Mouse (Mus musculus): Measurements from ENCODE around the gene Abcg8. TPM values are rescaled to one million over a fixed set of nuclear protein-coding genes. Genes with fewer than 3 reads are reported as not detected.

Gene Abcg8
- total RNA-seq, 2 experiments from 2014 or later, result not detected

- ATAC-seq (replicated peaks; ENCODE audit: low FRiP score, poor library complexity, severe bottlenecking), result no peak
These were observed 18.7 kb upstream of the Abcg8 start for GRCm38 (mm10) chr17:84657422-84657732.

DNA sequence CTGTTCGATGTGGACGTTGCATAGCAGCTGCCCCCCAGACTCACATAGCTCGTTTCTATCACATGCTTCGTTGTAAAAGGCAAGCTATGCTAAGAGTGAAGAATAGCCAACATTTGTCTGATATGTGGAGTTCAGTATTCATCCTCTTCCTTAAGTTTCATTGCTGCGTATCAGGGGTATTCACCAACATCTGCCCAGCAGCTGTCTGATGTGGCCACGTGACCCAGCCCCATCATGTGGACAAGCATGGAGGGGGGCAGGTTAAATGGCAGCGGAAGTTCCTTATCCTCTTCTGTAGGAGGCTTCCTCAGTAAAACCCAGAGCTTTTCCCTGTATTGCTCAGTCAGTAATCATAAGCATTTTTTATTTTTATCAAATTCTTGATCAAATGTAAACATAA lies 18.3 kb upstream of the Abcg8 start:
- no peak for ATAC-seq (replicated peaks; ENCODE audit: low FRiP score, poor library complexity, severe bottlenecking)

DNA sequence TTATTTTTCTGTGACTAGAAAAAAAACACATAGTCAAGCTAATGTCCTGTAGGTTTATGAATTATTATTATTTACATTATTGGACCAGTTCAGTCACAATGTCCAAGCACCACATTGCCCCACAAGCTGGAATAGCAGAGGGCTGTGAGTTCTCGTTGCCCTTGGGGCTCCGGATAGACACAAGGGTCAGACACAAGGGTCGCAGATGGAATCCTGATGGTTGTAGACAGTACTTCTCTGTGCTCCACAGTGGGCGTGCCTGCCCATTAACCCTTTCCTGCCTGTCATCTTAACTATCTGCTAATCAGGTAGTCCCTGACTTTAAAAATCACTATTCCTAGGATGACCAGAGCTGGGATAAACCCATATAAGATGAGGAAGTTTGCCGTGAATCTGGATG lies 17.9 kb upstream of the Abcg8 start:
- ATAC-seq (replicated peaks; ENCODE audit: low FRiP score, poor library complexity, severe bottlenecking), result no peak

DNA sequence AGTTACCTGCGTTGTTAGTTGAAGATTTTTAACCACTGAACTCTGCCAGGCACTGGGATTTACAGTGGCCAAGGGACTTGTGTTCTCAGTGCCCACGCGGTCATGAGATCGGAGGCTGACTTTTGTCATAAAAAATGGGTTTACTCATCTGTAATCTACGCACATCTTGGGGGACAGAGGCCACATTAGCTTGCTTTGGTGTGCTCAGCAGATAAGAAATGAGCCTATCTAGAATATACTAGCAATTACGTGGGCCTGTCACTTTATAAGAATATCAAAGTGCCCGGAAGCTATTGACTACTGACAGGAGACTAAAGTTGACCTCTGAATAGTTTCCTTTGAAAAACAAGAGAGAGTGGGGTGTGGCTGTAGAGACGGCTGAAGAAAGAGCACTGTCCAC lies 17.2 kb upstream of the Abcg8 start:
- no peak for ATAC-seq (replicated peaks; ENCODE audit: low FRiP score, poor library complexity, severe bottlenecking)

- ATAC-seq (replicated peaks; ENCODE audit: low FRiP score, poor library complexity, severe bottlenecking), result no peak
These were observed 11.0 kb upstream of the Abcg8 start for GRCm38 (mm10) chr17:84665053-84665452.

DNA sequence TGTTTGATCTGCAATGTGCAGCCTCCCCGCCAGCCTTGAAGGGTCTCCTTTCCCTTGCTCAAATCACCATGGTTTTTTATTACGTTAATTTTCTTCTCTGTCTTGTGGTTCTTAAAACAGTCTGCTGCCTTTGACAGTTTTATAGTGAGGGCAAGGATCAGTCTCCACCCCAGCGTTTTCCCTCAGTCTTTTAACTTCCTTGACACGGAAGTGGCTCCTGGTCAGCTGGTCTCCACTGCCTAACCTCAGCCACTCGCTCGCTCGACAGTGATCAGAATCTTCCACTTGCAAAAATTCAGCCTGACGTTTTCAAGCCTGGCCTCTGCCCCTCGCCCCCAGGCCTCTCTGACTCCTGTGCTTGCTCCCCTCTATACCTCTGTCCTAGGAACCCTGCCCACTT lies 10.4 kb upstream of the Abcg8 start:
- ATAC-seq (replicated peaks; ENCODE audit: low FRiP score, poor library complexity, severe bottlenecking), result no peak

DNA sequence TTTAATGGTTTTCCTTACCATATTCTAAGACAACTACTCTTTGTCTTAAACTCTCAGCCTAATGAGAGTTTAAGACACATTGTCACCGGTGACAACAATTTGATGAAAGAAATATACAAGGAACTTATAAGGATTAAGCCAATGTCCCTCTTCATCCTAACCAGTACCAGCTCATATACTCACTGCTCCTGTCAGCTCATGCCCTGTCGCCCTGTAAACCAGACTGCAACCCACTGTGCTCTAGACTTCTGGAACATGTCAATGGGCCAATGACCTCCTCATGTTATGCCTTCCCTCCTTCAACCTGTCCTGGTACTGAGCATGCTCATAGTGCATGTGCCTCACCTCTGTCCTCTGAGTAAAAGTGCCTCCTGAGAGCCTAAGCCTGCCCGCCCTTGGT lies 8.3 kb upstream of the Abcg8 start:
- 0 out of 2 replicates have a peak, but pooled peaks have one; percentile 33 for ATAC-seq (replicated peaks; ENCODE audit: low FRiP score, poor library complexity, severe bottlenecking)

- no peak for ATAC-seq (replicated peaks; ENCODE audit: low FRiP score, poor library complexity, severe bottlenecking)
These were observed 3.4 kb upstream of the Abcg8 start for GRCm38 (mm10) chr17:84672376-84673369.

DNA sequence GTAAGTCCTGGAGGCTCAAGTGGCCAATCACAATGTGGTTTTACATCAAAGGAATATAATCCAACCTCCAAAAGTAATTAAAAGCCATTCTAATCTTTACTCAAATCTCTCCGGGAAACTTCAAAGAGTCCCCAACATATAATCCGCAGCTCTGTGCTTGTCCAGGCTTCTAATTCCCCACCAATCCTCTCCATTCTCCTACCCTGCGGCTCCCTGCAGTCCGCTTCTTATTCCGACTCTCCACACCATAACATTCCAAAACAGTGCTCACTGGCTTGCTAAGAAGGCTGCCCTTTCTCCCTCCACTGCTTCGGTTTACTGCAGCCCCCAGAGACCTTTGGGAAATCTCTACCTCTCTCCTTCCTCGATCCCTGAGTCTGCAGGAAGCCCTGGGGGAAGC lies 2.1 kb upstream of the Abcg8 start:
- ATAC-seq (replicated peaks; ENCODE audit: low FRiP score, poor library complexity, severe bottlenecking), result no peak

- ATAC-seq (replicated peaks; ENCODE audit: low FRiP score, poor library complexity, severe bottlenecking), result no peak
These were observed 898 bp upstream of the Abcg8 start for GRCm38 (mm10) chr17:84675204-84675603.

DNA sequence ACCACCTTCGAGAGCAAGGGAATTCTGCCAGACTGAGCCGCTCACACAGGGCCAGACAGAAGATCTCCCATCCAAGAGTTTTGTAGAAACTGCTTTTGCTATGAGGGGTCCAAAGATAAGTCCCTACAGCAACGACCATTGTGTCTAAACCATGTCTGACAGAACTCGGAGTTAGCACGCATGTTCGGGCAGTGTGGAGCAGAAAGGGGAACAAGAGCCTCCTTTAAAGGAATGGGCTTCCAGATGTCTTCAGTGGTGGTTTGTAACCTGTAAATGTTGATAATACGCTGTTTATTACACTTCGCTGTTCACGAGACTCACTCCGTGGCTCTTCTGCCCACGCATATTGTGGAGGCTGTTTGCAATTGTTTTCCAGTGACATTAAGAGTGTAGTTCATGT lies 1.5 kb downstream of the Abcg8 start:
- no peak for ATAC-seq (replicated peaks; ENCODE audit: low FRiP score, poor library complexity, severe bottlenecking)

- ATAC-seq (replicated peaks; ENCODE audit: low FRiP score, poor library complexity, severe bottlenecking), result no peak
These were observed 5.6 kb downstream of the Abcg8 start for GRCm38 (mm10) chr17:84681670-84682069.

DNA sequence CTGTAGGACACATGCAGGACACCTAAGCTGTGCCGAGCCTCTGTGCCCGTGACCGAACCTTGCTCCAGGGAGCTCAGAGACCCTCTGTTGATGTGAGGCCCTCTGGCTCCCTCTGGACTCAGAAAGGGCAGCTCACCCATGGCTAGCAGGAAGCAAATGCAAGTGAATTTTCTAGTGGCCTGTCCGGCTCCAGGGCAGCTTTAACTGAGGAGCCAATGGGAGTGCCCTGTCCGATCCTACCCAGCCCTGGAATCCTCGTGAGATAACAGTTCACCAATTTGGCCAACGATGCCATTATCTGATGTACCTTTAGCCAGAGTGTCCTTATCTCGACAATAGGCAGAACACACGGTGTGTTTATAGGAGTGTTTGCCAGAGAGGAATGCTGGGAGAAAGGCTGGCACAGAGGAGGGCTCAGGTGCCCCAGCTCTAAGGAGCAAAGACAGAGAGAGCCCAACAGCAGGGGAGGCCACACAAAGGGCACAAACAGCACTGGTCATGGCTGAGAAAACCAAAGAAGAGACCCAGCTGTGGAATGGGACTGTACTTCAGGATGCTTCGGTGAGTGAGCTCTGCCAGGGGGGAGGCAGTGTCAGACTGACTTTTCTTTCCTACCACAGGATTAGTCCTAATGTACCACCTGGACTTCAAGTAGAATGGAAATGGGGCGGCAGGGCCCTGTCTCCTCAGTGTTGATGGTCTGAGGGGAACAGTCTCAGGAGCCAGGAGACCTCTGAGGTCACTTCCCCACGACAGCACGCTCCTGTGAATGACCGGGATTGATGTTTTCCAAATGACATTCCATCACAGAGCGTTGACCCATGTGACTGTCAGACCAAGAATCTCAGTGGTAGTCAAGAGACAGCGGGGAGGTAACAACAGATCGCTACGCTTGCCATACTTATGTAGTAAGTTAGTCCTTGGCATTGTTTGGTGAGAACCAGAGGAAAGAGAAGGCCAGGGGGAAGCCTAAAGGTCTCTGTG lies 6.9 kb downstream of the Abcg8 start, which contains the start of gene Abcg5:
Abcg5 (minus strand) TSS at position 278 of the 984 bp plus-strand sequence.
- ATAC-seq (replicated peaks; ENCODE audit: low FRiP score, poor library complexity, severe bottlenecking), result no peak

DNA sequence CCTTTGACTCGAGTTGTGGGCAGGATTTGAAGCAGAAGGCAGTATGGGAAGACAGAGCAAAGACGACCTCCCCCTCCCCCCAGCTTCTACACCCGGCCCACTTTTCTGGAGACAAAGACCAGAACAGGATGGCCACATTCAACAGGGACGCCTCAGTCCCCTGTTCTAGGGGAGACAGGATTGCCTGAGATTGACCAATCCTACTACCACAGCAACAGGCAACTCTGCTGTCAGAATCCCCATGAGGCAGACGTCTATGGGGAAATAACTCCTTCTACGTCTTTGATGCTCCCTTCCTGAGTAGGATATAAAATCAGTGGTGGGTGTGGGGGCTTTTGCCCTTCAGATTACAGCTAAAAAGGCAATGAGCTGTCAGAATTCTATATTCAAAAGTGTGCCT lies 8.2 kb downstream of the Abcg8 start:
- no peak for ATAC-seq (replicated peaks; ENCODE audit: low FRiP score, poor library complexity, severe bottlenecking)

- no peak for ATAC-seq (replicated peaks; ENCODE audit: low FRiP score, poor library complexity, severe bottlenecking)
These were observed 9.2 kb downstream of the Abcg8 start for GRCm38 (mm10) chr17:84685286-84685685.

GRCm38 (mm10) chr17:84687994-84688393 lies 11.9 kb downstream of the Abcg8 start:
- no peak for ATAC-seq (replicated peaks; ENCODE audit: low FRiP score, poor library complexity, severe bottlenecking)

DNA sequence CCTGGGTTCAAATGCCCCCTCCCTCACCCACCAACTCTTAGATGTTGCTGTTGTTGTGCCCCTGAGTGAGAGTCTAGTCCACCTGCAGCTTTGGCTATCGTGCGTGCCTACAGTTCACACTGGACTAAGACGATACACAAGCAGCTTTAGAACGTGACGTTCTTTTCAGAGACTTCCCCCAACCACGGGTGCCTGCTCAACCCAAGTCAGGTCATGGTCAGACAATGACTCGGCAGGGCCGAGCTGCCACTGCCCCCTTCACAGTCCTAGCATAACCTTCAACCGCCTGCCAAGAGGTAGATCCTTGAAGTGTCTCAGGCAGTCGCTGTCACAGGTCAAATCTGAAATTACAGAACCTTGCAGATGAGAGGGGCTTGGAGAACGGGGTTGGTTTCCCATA lies 12.7 kb downstream of the Abcg8 start:
- no peak for ATAC-seq (replicated peaks; ENCODE audit: low FRiP score, poor library complexity, severe bottlenecking)

DNA sequence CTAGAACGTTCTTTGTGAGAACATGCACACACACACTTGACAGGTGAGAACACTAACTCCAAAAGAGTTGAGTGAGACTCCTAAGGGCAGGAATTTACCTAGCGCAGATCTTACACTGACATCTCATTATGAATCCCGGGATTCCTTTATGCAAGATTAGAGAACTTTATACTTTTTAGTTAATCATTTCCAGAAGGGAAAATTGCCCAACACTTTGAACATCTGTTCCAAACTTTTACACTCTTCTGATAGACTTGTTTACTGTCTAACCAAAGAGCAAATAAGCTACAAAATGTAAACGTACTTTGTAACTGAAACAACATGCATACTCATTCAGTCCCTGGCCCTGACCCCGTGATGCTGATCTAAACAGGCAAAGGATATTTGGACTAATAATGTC lies 13.2 kb downstream of the Abcg8 start:
- no peak for ATAC-seq (replicated peaks; ENCODE audit: low FRiP score, poor library complexity, severe bottlenecking)

DNA sequence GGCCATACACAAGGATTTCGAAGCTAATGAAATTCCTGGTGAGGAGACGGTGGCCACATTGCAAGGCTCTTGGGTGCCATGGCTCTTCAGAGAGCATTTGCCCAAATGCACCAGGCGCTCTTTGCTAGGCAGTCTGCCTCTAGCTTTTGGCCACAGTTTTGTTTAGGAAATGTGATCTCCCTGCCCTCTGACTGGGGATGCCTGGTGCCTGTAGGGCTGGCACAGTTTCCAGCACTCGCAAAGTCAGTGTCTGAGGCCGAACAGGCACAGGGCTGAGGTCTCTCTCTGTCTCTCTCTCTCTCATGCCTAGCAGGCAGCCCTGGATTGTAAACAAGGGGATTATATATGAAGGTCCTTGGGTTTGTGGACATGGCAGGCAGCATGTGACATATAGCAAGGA lies 14.0 kb downstream of the Abcg8 start:
- ATAC-seq (replicated peaks; ENCODE audit: low FRiP score, poor library complexity, severe bottlenecking), result no peak

GRCm38 (mm10) chr17:84693741-84694140 lies 17.6 kb downstream of the Abcg8 start:
- ATAC-seq (replicated peaks; ENCODE audit: low FRiP score, poor library complexity, severe bottlenecking), result no peak

GRCm38 (mm10) chr17:84696537-84696936 lies 20.4 kb downstream of the Abcg8 start:
- no peak for ATAC-seq (replicated peaks; ENCODE audit: low FRiP score, poor library complexity, severe bottlenecking)
